Mouse (Mus musculus) midbrain, embryonic 11.5 days (tissue): Measurements from ENCODE around the gene Crim1. TPM values are rescaled to one million over a fixed set of nuclear protein-coding genes. Genes with fewer than 3 reads are reported as not detected.

Source experiments
- ATAC-seq: fragments of 200-750 bp; cut with Nextera tagmentation; 2 replicates; pipeline ENCODE4 v1.8.0; 2017; ENCODE audit warnings: moderate TSS enrichment, moderate library complexity; ENCODE audit not compliant: low FRiP score
- DNase-seq: peaks from one replicate; pipeline ENCODE4 v3.0.0; 2015; ENCODE audit warnings: low spot score; ENCODE audit errors: missing footprints
- H3K27ac ChIP-seq: fragments of 300-500 bp; sonication (generic); 2 replicates; pipeline ENCODE4 v1.5.1; 2014; ENCODE audit warnings: low read depth, low read length
- H3K27me3 ChIP-seq: fragments of 300-500 bp; sonication (generic); 2 replicates; pipeline ENCODE4 v1.6.1; 2014; ENCODE audit warnings: mild to moderate bottlenecking, low read length, moderate library complexity, mixed read lengths; ENCODE audit not compliant: control insufficient read depth, insufficient read depth
- H3K36me3 ChIP-seq: fragments of 300-500 bp; sonication (generic); 2 replicates; pipeline ENCODE4 v1.6.1; 2014; ENCODE audit warnings: mild to moderate bottlenecking, low read length, moderate library complexity, mixed read lengths; ENCODE audit not compliant: control insufficient read depth, insufficient read depth
- H3K4me1 ChIP-seq: fragments of 300-500 bp; sonication (generic); 2 replicates; pipeline ENCODE4 v1.6.1; 2014; ENCODE audit warnings: low read length; ENCODE audit not compliant: control insufficient read depth, insufficient read depth
- H3K4me2 ChIP-seq: fragments of 300-500 bp; sonication (generic); 2 replicates; pipeline ENCODE4 v1.6.1; 2014; ENCODE audit warnings: mild to moderate bottlenecking, moderate library complexity
- H3K4me3 ChIP-seq: fragments of 300-500 bp; sonication (generic); 2 replicates; pipeline ENCODE4 v1.5.1; 2014; ENCODE audit warnings: low read depth, low read length
- H3K9ac ChIP-seq: fragments of 300-500 bp; sonication (generic); 2 replicates; pipeline ENCODE4 v1.6.1; 2014; ENCODE audit warnings: low read length
- H3K9me3 ChIP-seq: fragments of 300-500 bp; sonication (generic); 2 replicates; pipeline ENCODE4 v1.6.1; 2016; ENCODE audit warnings: low read length; ENCODE audit not compliant: control insufficient read depth
- WGBS: fragments of 180-500 bp; shearing (Covaris S2); extraction: QIAGEN DNeasy Blood & Tissue Kit; methylation state at CpG from one replicate; pipeline ENCODE4 v1.1.7; 2014; 5-methylcytosine and 5-hydroxymethylcytosine counted together
- polyA plus RNA-seq: library from polyadenylated mRNA; unstranded; fragments of >200 nt; fragmentation: Nextera tagmentation; extraction: Ambion mirVana; gene quantifications from 2 replicates; pipeline ENCODE4 v1.2.1, GENCODE M21; 2014

The Crim1 gene
- polyA plus RNA-seq, 1 experiment from 2014 or later: 4.4 TPM

DNA sequence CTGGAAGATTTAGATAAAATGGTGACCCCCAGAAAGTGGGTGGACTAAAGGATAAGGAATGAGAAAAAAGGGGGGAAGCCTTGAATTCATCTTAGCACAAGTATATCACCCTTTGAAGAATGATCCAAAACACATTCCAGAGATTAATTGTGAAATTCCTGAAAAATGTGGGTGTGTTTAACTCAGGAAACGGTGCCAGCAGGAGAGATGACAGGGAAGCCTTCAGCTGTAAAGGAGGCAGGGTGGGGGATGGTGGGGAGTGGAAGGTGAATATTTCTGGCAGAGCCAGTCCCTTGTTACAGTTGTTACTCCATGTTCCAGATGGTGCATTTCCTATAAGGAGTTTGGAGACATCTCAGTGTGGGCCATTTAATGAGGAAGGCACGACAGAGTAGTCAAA lies 6.4 kb downstream of the Crim1 start:
- WGBS: 62% methylated on average over 2 of the region's 2 CpGs

DNA sequence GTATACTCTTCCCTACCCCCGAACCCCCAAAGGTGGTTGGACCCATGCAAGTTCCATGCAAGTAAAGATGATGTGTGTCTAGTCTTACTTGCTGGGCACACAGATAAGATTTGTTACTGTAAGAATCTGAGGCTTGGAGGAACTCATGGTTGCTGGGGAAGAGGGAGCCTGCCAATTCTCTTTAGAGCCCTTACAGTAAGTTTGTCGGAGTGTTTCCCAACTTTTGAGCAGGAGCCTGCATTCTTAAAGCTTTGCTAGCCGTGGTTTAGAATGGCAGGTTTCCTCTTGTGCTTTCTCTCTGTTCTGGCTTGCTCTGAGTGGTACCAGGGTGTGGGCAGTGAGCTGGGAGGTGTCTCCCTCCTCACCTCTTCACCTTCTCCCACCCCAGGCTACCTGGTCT lies 7.2 kb downstream of the Crim1 start:
- no peak overlapping the region for H3K4me3 ChIP-seq

More for the DNA sequence above, 6.4 kb downstream of the Crim1 start:
- Histone ChIP-seq H3K36me3 (no peaks in the 10 kb centered on the region; the same call in 1 of the 2 replicates), H3K27me3 (no peaks in the 10 kb centered on the region), H3K4me1 (peaks cover 11% of the 10 kb centered on the region), H3K4me3 (no peak overlapping the region), H3K9me3 (no peaks in the 10 kb centered on the region), H3K9ac (no peak overlapping the region), H3K4me2 (no peak overlapping the region), H3K27ac (no peak overlapping the region)
- ATAC-seq (no peak), DNase-seq (peak; percentile 57)

GRCm38 (mm10) chr17:78208805-78209204 lies 8.8 kb downstream of the Crim1 start:
- Histone ChIP-seq H3K9me3 (no peaks in the 10 kb centered on the region), H3K27me3 (no peaks in the 10 kb centered on the region), H3K27ac (no peak overlapping the region), H3K9ac (no peak overlapping the region), H3K4me3 (no peak overlapping the region), H3K4me2 (no peak overlapping the region), H3K36me3 (no peaks in the 10 kb centered on the region; the same call in 1 of the 2 replicates), H3K4me1 (no peaks in the 10 kb centered on the region)
- no peak for ATAC-seq
- whole genome bisulfite sequencing: 87% methylated on average over 3 of the region's 3 CpGs
- peak; percentile 75 for DNase-seq

More for the DNA sequence above, 7.2 kb downstream of the Crim1 start:
- no peak for ATAC-seq
- Histone ChIP-seq H3K4me2 (no peak overlapping the region), H3K36me3 (no peaks in the 10 kb centered on the region; the same call in 1 of the 2 replicates), H3K4me1 (peaks cover 10% of the 10 kb centered on the region), H3K27me3 (no peaks in the 10 kb centered on the region), H3K27ac (no peak overlapping the region), H3K9ac (no peak overlapping the region), H3K9me3 (no peaks in the 10 kb centered on the region)
- no peak for DNase-seq
- 87% methylated on average over 3 of the region's 3 CpGs for WGBS

DNA sequence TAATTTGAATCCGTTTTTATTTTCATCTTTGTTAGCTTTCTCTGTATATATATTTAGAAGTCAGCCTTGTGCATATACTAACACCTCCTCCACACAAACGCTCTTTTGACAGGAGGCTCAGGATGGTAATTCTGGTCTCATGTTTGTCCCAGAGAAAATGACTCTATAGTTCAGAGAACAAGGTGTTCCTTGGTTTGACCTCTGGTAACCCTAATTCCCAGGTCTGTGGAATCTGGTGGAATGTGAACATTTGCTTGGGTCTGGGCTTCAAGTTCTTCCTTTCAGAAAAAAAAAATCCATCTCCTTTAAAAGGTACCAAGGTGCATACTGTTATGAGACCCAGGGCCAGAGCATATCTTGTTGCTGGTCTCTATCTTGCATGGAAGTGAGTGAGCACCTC lies 9.6 kb downstream of the Crim1 start:
- Histone ChIP-seq H3K27ac (no peak overlapping the region), H3K27me3 (no peaks in the 10 kb centered on the region), H3K36me3 (no peaks in the 10 kb centered on the region; the same call in 1 of the 2 replicates), H3K4me3 (no peak overlapping the region), H3K9ac (no peak overlapping the region), H3K4me1 (no peaks in the 10 kb centered on the region), H3K9me3 (no peaks in the 10 kb centered on the region), H3K4me2 (no peak overlapping the region)
- 94% methylated on average over 2 of the region's 2 CpGs for WGBS
- ATAC-seq: no peak
- peak; percentile 37 for DNase-seq

GRCm38 (mm10) chr17:78211881-78212280 lies 11.8 kb downstream of the Crim1 start:
- 69% methylated on average over 5 of the region's 5 CpGs for WGBS
- no peaks in the 10 kb centered on the region for H3K9me3 ChIP-seq
- H3K9ac ChIP-seq: no peak overlapping the region
- no peak overlapping the region for H3K4me2 ChIP-seq
- no peak overlapping the region for H3K4me3 ChIP-seq
- H3K27me3 ChIP-seq: no peaks in the 10 kb centered on the region
- no peaks in the 10 kb centered on the region for H3K4me1 ChIP-seq
- H3K36me3 ChIP-seq: no peaks in the 10 kb centered on the region; the same call in 1 of the 2 replicates
- DNase-seq (no peak), ATAC-seq (no peak)
- H3K27ac ChIP-seq: no peak overlapping the region

- Histone ChIP-seq H3K4me3 (no peak overlapping the region), H3K9ac (no peak overlapping the region), H3K36me3 (no peaks in the 10 kb centered on the region; the same call in 1 of the 2 replicates), H3K4me1 (no peaks in the 10 kb centered on the region), H3K9me3 (no peaks in the 10 kb centered on the region), H3K4me2 (no peak overlapping the region), H3K27me3 (no peaks in the 10 kb centered on the region), H3K27ac (no peak overlapping the region)
- 78% methylated on average over 6 of the region's 6 CpGs for WGBS
- DNase-seq: no peak
- no peak for ATAC-seq
These were observed 13.1 kb downstream of the Crim1 start for GRCm38 (mm10) chr17:78213128-78213527.

GRCm38 (mm10) chr17:78216526-78216925 lies 16.5 kb downstream of the Crim1 start:
- no peak overlapping the region for H3K27ac ChIP-seq
- no peaks in the 10 kb centered on the region; the same call in 1 of the 2 replicates for H3K36me3 ChIP-seq

DNA sequence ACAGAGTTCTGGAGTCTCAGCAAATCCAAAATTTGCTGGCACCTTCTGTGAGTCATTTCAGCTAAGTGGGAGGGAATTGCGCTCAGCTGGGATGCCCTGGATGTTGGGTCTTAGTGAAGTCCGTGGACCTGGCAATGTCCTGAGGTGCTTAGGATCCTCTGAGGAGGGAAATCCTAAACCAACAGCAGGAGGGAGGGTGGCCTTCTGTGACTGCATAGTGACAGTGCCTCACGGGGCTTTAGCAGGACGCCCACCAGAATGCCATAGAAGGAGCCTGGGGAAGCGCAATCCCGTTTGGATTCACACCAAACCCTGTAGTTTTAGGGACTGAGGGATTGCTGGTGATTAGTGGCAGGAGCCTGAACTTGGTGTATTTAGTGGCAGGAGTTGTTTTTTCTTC lies 17.4 kb downstream of the Crim1 start:
- no peak for DNase-seq
- 63% methylated on average over 6 of the region's 6 CpGs for WGBS
- no peak overlapping the region for H3K4me2 ChIP-seq
- H3K27ac ChIP-seq: no peak overlapping the region
- H3K9me3 ChIP-seq: no peaks in the 10 kb centered on the region
- H3K36me3 ChIP-seq: no peaks in the 10 kb centered on the region; the same call in 1 of the 2 replicates
- no peak overlapping the region for H3K9ac ChIP-seq
- H3K4me3 ChIP-seq: no peak overlapping the region
- H3K4me1 ChIP-seq: no peaks in the 10 kb centered on the region
- H3K27me3 ChIP-seq: no peaks in the 10 kb centered on the region
- ATAC-seq: no peak

More at GRCm38 (mm10) chr17:78216526-78216925, 16.5 kb downstream of the Crim1 start:
- H3K9me3 ChIP-seq: no peaks in the 10 kb centered on the region
- H3K27me3 ChIP-seq: no peaks in the 10 kb centered on the region
- DNase-seq (no peak), ATAC-seq (no peak)
- no peak overlapping the region for H3K4me2 ChIP-seq
- WGBS: 86% methylated on average over 3 of the region's 3 CpGs
- H3K4me1 ChIP-seq: no peaks in the 10 kb centered on the region
- no peak overlapping the region for H3K9ac ChIP-seq
- no peak overlapping the region for H3K4me3 ChIP-seq

- Histone ChIP-seq H3K9ac (no peak overlapping the region), H3K9me3 (no peaks in the 10 kb centered on the region), H3K27ac (no peak overlapping the region), H3K36me3 (no peaks in the 10 kb centered on the region; the same call in 1 of the 2 replicates), H3K4me1 (no peaks in the 10 kb centered on the region), H3K4me2 (no peak overlapping the region), H3K4me3 (no peak overlapping the region), H3K27me3 (no peaks in the 10 kb centered on the region)
- ATAC-seq (no peak), DNase-seq (no peak)
- 94% methylated on average over 10 of the region's 10 CpGs for WGBS
These were observed 18.6 kb downstream of the Crim1 start for GRCm38 (mm10) chr17:78218506-78219232.
